Mouse (Mus musculus): Measurements from ENCODE around the gene Chga.

Chga gene

DNA sequence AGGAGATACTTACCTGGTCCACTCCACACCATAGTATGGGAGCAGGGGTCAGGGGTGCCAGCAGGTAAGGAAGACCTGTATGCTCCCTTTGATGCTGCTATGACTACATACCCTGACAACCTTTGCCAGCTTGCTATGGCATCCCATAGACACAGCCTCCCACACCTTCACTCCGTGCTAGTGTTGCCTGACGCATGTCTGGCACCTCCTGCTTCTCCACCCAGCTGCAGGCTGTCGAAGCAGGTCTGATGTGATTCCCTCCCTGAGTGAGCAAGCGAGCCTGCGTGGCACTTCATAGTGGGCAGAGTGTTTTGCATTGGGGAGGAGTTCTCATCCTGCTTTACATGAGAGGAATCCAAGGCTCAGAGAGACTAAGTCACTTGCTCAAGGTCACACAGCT lies 2.6 kb downstream of the Chga start:
- DNase-seq (ENCODE audit: low spot score in 2 of 2): peak in 1 of 2 experiments; percentile 47

DNA sequence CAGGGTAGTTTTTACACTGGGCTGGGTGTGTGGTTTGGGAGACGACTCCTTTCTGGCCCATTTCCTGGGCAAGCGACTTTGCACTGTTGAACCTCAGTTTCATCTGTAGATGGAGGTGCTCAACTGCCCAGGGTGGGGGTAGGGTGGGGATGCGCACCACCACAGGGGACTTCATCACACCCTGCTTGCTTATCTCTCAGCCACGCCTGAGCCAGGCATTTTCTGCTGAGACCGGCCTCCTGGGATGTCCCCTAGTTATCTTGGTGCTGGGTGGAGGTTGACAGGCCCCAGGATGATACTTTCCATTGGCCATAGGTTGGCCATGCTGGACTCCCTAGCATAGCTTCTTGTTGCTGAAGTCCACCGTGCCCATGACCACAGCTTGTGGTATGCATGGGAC lies 10.3 kb downstream of the Chga start:
- no peak for DNase-seq (ENCODE audit: low spot score in 2 of 2)

DNA sequence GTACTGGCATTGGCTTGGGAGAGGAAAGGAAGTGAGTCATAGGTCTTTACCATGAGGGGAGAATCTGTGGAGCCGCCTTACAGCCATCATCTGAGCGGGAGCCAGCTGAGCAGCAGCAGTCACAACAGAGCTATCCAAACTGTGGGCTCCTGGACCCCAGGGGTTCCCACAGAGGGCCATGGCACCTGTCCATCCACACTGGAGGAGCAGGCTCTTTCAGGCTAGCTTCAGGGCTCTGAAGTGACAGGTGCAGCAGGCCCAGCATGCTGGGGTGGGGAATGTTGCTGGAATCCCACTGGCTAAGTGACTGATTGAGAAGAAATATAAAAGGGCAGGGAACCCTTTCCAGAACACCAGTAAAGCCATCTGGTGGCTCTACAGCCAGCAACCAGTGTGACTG lies 12.2 kb downstream of the Chga start:
- DNase-seq (ENCODE audit: low spot score in 2 of 2): no peak

DNA sequence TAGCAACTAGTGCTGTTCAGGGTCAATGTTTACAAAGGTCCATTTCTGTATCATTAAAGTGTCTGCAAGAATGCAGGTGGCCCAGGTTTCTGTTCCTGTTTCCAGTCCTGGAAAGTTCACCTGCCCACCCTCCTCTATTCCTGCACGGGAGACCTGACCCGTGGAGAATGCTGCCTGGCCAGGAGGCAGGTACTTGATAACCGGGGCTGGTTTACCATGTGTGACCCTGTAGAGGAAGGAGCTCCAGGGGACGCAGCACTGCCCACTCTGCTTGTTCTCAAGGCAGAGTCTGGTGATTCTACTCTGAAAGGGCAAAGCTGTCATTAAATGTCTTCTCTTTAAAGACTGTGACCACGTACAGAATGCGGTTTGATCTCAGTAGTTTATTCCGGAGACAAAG lies 13.4 kb downstream of the Chga start:
- DNase-seq (ENCODE audit: low spot score in 2 of 2): no peak

DNA sequence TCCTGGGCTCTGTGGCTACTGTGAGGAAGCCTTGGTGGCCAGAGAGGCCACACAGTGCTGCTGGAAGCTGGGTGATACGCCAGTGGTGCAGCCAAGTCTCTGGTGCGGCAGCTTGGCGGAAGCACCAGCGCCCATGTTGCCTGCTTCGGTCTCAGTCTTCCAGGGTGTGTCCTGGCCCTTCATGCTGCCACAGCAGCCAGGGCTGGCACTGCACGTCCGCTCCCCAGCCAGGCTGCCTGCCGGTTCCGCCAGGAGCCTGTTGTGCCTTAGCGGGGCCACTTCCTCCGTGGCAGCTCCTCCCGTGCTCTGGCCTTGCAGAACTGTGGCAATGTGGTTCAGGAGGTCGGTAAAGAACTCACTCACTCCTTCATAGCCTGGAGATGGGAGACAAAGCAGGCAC lies 15.3 kb downstream of the Chga start:
- no peak for DNase-seq (ENCODE audit: low spot score in 2 of 2)

DNA sequence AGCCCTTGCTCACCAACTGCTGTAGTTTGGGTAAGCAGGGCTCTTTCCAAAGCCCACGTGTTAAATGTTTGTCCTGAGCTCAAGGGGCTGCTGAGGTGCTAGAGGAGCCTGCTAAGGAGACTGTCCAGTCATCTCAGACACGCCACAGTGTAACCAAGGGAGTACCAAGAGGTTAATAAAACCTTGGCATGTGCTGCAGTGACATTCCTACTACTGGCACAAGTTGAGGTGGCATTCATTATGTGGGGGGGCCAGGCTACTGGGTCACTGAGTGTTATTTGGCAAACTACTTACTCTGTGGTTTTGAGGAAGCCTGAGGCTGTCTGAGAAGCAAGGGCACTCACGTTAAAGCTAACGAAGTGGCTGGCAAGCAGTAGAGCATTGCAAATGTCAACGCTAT lies 16.0 kb downstream of the Chga start:
- no peak for DNase-seq (ENCODE audit: low spot score in 2 of 2)

DNA sequence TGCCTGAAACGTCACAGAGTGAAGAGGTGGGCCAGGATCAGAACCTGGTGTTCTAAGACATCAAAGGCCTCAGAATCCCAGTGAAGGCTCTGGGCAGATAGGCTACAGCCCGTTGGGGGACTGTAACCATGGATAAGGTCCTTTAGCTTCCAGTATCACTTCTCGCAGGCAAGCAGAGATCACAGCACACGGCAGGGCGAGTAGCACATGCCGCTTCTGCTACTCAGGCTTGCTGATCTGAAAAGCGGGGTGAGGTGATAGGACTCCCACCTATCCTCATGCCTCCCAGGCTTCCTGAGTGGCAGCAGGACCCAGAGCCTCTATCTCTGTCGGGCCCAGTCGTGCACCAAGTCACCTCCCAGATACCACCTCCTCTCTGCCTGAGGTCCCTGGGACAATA lies 16.9 kb downstream of the Chga start:
- DNase-seq (ENCODE audit: low spot score in 2 of 2): no peak

DNA sequence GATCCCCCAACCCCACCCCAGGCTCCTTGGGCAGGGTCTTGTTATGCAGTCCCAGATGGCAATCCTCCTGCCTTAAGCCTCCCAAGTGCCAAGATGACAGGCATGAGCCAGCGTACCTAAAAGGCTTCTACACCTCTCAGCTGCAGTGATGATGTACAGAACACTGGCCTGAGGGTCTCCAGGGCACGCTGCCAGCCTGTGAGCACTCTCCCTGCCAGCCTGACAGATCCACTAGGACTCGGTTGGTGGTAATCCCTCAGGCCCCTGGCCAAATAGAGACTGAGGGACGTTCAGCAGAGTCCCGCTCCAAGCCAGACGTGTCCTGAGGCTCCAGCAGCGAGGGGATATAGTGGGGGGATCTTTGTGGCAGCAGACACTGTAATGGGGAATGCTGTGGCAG lies 18.3 kb downstream of the Chga start:
- no peak for DNase-seq (ENCODE audit: low spot score in 2 of 2)

DNA sequence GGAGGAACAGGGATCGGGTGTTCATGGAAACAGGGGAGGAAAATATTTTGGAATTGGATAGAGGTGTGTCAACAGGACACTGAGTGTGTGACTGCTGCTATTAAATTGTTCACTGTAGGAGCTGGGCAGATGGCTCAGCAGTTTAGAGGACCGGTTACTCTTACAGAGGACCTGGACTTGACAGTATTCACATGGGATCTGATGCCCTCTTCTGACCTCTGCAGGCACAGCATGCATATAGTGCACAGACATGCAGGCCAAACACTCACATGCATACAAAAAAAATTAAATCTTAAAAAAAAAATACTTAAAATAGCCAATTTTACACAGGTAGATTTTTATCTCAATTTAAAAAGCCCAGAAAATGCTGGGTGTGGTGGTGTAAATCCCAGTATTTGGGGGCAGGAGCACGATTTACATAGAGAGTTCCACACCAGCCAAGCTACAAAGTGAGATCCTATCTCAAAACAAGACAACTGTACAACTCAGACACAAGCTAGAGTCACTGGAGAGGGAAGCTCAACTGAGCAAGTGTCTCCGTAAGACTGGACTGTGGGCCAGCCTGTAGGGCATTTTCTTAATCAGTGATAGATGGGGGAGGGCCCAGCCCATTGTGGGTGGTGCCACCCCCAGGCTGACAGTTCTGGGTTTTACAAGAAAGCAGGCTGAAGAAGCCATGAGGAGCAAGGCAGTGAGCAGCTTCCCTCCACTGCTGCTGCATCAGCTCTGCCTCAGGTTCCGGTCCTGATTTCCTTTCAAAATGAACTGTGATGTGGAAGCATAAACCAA lies 21.0 kb downstream of the Chga start:
- no peak for DNase-seq (ENCODE audit: low spot score in 2 of 2)

DNA sequence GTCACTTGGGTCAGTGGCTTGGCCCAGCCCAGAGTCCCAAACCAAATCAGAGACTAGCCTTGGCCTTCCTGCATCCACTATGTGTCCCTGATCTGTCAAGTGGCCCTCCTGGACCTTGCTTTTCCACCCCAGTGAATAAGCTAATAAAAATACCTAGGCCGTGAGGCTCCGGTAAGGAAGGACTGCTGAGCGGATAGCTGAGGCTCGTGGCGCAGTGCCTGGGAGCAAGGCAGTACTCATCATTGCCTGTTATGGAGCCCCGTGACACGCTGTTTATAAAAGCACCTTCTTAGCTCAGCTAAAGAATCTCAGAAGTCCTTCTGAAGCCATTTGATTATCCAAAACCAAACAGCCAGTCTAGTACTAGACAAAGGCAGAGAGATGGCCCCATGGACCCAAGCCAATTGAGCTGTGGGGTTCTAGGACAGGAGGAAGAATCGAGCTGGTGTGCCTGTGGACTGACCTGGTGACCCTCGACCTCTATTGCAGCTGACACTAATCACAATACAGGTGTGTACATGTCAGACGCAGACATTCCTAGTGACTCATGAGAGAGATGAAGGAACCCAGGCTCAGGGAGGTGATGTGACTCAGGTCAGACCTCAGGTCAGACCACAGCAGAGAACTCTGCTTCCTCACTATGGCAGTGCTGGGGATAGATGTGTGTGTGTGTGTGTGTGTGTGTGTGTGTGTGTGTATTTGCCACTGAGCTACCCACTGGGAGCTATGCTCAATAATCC lies 22.1 kb downstream of the Chga start:
- no peak for DNase-seq (ENCODE audit: low spot score in 2 of 2)

DNA sequence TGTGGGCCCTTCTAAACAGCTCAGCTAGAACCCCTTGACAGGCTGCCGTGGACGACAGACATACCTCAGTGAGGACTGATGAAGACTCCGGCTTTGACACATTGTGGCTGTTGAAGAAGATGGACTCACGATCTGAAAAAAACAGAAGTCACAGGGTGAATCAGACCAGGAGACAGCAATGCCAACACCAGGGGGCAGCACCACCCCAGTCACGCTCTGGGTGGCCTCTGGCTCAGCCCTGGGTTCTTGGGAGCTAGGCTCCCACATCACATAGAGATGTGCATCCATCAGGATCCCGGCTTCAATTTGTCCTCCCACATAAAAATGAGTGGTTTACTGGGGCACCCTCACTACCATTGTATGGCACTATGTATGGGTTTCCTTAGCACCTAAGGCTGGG lies 24.3 kb downstream of the Chga start:
- DNase-seq (ENCODE audit: low spot score in 2 of 2): peak; percentile 41 to 71

DNA sequence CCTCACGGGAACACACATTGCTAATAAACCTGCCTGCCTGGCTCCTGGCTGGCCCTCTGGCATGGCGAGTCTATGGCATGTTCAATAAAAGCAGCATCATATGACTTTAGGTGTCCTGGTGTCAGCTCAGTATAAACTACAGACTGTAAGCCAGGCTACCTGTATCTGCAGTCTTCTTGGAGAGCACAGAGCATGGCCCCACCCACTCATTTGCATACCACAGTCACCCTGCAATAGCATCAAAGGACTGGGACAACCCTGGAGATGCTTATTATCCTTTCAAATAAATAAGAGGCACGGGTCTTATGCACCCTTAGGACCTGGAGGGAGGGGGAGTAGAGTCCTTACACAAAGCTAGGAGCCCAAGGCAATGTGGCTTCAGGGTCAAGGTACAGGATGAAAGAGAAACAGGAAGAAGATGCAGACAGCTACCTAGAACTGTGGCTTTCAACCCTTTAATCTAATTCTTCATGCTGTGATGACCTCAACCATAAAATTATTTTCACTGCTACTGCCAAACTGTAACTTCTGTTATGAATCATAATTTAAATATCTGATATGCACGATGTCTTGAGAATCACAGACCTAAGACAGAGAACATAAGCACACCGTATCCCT lies 26.9 kb downstream of the Chga start:
- no peak for DNase-seq (ENCODE audit: low spot score in 2 of 2)

DNA sequence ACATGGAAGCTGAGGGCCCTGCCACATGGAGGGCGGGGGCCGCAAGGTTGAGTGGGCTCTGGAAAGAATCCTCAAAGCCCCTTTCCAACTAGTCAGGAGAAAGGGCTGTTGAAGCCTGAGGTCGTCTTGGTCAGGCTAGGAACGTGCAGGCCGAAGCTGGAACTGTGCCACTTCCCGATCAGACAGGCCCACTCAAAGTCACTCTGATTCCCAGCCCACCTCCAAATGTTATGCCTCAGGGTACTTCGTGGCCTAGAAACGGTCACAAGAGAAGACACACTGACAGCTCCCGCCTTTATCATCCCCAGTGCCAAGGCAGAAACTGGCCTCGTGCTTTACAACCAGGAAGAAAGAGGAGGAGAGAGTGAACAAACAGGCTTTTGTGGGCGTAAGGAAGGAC lies 27.7 kb downstream of the Chga start:
- no peak for DNase-seq (ENCODE audit: low spot score in 2 of 2)

DNA sequence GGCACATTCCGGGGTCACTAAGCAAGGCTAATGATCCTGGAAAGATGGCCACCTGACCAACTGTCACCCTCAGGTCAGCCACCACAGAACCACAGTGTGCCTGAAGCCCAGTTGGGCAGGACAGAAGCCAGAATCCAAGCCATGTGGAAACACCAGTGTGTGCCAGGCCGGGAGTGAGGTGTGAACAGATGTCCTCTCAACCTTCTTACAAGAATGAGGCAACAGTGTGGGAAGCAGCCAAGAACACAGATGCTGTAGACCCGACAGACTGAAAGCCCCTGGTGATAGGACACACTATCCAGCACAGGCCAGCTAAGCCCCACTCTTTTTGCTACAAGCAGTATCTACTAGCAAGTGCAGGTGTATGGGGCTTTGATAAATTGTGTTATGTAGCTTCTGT lies 30.6 kb downstream of the Chga start:
- DNase-seq (ENCODE audit: low spot score in 2 of 2): no peak

DNA sequence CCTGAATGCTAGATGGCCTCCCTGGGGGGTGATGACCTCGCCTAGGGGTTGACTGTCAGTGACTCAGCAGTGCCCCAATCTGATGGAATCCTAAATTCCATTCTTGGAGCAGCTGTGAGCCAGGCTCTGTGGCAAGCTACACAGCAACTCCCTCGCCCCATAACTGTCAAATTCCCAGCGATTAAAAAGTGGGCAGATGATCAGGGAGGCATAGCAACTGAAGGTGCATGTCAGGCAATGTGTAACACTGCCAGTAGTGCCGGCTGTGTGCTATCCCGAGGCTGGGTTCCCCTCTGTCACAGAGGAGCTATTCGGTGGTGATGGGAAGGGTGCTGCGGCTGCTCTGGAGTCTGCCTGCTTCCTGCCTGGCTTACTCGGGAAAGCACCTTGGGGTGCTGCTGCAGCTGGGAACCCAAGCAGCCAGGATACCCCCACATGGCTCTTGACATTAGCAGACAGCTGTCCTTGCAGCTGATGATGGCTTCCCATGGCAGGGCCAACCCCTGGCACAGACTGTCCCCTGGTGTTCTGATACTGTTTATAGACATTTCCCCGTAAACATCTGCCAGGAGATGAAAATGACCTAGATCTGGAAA lies 31.6 kb downstream of the Chga start:
- peak in 1 of 2 experiments; percentile 40 for DNase-seq (ENCODE audit: low spot score in 2 of 2)

DNA sequence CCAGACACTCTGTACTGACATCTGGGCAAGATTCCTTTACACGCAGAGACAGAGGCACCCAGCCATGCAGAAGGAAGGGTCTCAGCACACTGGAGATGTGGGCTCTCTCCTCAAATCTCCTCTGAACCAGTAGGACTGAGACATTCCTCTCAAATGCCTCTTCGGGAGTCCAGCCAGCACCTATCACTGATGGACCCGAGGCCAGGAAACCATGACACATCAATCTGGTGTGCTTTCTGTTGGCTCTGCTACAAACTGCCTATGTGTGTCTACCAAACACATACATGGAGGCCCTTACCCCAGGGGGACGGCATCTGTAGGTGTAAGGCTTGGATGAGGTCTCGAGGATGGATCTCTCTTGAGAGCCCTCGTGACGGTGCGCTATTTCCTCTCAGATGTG lies 32.3 kb downstream of the Chga start:
- no peak for DNase-seq (ENCODE audit: low spot score in 2 of 2)

DNA sequence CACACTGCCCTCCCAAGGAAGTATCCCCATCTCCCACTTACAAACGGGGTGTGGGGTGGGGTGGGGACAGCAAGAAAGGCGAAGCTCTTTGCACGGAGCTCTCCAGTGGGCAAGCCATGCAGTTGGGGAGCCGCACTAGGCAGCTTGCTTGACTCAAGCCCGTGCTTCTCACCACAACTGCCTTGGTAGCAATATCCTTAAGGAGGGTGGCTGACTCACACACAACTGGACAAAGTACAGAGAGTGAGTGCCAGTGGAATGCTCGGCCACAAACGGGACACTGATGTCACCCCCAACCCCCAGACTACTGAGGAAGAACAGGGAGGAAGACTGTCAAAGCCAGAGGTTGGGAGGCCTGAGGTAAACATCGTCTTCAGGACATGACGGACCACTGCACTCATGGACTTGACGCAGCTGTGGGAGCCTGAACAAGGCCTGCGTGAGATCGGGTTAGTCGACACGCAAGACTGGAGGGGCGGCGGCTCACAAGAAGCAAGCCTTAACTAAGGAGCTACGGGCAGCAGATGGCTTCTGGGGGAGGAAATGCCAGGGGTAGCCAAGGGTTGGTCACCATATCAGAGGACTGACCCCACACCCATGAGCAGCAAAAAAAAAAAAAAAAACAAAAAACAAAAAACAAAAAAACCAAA lies 36.1 kb downstream of the Chga start:
- no peak for DNase-seq (ENCODE audit: low spot score in 2 of 2)

DNA sequence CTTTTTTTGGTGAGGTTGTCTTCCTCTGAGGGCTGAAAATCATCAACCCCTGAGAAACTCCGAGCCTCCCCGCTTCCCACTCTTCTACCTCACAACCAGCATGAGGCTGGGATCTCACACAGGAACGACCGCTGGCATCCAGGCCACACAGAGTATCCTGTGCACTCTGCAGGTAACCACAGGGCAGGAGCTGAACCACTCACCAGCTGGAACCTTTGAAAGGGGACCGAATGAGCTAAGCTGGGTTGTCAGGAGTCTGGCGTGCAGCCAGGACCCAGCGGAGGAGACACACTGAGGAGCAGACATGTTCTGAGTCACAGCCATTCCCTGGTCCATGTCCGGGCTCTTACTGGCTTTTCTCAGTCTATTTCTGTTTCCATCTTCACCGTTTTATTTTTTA lies 38.9 kb downstream of the Chga start:
- DNase-seq (ENCODE audit: low spot score in 2 of 2): peak; percentile 51 to 61

DNA sequence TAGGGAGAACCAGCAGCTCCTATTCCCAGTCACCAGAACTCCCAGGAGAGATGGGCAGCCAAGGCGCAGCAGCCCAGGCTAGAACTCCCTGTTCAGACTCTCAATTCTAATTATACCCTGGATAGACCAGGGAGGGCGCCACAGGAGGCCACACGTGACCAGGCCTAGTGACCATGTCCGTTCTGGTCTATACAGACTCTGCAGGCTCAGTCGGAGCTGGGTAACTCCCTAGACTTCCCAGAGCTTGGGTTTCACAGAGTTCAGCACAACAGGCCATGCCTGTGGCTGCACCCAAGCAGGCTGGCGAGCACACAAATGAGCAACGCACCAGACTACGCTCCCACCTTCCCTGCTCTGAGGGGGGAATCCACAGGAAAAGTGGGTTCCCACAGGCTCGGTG lies 39.9 kb downstream of the Chga start:
- no peak for DNase-seq (ENCODE audit: low spot score in 2 of 2)

DNA sequence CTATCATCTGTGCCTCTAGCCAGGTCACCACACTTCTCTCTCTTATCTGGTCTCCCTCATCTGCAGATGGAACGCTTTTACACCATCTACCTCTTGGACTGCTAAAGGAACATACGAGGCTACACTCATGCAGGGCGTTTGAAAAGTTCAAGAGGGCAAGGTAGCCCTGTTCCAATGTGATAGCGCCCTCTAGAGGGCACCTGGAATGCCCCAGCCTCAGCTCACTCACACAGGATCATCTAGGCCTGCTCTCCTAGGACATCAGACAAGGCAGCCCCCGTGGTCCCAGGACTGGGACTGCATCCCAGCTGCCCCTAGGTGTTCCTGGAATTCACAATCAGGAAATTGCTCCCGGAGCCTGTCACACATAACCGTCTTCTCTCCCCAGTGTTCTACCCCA lies 41.6 kb downstream of the Chga start:
- no peak for DNase-seq (ENCODE audit: low spot score in 2 of 2)

DNA sequence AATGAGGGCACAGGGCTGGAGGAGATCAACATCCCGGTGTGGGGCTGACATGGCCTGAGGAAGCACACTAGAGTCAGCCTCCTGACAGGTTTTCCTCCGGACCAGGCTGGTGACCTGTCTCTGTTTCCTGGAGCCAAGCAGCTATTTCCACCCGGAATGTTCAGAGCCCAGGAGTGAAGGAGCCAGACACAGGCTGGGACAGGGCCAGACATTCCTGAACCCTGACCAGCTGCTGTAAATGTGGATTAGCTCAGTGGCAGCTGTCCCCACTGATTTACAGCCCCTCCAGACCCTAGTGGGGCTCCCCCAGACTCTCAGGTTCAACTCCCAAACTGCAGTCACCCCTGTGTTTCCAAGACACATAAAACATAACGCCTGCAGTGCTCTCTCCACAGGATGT lies 42.7 kb downstream of the Chga start:
- no peak for DNase-seq (ENCODE audit: low spot score in 2 of 2)

DNA sequence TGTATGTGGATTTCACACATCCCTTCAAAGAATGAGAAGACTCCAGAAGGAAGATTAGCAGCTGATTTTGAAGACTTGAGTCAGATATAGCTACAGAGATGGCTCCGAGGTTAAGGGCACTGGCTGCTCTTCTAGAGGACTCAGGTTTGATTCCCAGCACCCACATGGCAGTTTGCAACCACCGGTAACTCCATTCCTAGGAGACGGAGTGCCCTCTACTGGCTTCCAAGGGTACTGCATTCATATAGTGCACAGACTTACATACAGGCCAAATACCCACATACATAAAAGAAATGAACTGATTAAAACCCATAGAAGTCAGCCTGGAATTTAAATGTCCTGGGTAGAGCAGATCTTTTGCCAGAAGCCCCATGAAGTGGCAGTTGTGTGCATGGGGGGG lies 43.8 kb downstream of the Chga start:
- DNase-seq (ENCODE audit: low spot score in 2 of 2): no peak
